Mouse (Mus musculus) left cerebral cortex, postnatal 14 days (tissue): ENCODE results near the gene Hipk1. TPM values are rescaled to one million over a fixed set of nuclear protein-coding genes. Genes with fewer than 3 reads are reported as not detected.
"Not testable (repeated sequence)": the region's sequence is repeated elsewhere in the genome, so short reads cannot be mapped to it uniquely, and the experiment has no call there.

ENCODE experiments used
- DNase-seq, 2 experiments: peaks; one replicate each; pipeline ENCODE4 v3.0.0; 2021 to 2022; ENCODE audit warnings: low spot score in 2 of 2, mixed read lengths in 1 of 2
- intact Hi-C: fragments of 180-260 bp; cut with DNase I; formaldehyde crosslinking; loops from one replicate; pipeline ENCODE4 v1.15.1; 2025
- total RNA-seq, 2 experiments: library from RNA; stranded (reverse); gene quantifications; 2 replicates each; pipeline ENCODE4 v1.2.3; 2021

The Hipk1 gene
- total RNA-seq, 2 experiments from 2014 or later: 77.1 to 88.6 TPM

DNA sequence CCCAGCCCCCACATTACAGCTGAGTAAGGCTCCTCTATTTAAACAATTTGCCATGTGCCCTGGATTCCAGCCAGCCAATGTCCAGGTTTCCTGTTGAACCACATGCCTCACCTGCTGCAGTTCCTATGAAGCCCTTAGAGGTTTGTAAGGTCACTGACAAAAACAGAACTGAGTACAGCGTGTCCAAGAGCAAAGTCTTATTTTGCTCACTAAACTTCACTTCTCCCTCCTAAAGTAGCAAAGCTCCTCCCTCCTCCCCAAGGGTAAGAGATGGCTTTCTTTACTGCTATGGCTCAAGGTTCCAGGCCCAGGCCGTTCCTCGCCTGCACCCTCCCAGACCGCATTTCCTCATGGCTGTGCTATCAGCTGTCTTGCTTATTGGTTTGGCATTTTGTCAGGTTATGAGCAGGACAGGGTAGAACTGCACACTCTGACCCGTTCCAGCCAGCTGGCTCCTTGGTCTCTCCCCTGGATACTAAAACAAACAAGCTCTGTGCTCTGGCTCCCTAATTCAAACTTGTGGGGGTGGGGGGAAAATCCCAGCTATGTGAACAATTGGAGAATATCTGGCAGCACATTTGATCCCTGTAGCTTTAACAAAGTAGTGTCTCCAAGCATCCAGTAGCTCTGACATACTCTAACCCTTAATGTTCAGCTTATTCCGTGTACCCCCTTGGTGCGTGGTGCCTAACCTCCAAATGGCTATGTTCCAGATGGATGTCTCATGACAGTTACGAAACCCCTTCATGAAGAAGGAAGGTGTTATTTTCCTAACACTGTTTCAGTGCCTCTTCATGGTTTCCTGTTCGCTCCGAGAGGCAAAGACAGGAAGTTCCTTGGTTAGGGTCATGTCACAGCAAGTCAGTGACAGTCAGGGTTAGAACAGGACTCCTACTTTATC, 10.5 kb upstream of the Hipk1 start:
- peak; percentile 54 to 80 for DNase-seq
- intact Hi-C loops: no loop called here

- DNase-seq: no peak
- intact Hi-C loops: no loop called here
These were observed 8.1 kb upstream of the Hipk1 start for GRCm38 (mm10) chr3:103799507-103799906.

GRCm38 (mm10) chr3:103796389-103796788, 5.0 kb upstream of the Hipk1 start:
- intact Hi-C loops: no loop called here
- no peak for DNase-seq

GRCm38 (mm10) chr3:103792566-103792965, 1.2 kb upstream of the Hipk1 start:
- intact Hi-C loops: no loop called here
- no peak for DNase-seq

GRCm38 (mm10) chr3:103792111-103792406, 696 bp upstream of the Hipk1 start:
- DNase-seq, intact Hi-C loops: not testable (repeated sequence)

DNA sequence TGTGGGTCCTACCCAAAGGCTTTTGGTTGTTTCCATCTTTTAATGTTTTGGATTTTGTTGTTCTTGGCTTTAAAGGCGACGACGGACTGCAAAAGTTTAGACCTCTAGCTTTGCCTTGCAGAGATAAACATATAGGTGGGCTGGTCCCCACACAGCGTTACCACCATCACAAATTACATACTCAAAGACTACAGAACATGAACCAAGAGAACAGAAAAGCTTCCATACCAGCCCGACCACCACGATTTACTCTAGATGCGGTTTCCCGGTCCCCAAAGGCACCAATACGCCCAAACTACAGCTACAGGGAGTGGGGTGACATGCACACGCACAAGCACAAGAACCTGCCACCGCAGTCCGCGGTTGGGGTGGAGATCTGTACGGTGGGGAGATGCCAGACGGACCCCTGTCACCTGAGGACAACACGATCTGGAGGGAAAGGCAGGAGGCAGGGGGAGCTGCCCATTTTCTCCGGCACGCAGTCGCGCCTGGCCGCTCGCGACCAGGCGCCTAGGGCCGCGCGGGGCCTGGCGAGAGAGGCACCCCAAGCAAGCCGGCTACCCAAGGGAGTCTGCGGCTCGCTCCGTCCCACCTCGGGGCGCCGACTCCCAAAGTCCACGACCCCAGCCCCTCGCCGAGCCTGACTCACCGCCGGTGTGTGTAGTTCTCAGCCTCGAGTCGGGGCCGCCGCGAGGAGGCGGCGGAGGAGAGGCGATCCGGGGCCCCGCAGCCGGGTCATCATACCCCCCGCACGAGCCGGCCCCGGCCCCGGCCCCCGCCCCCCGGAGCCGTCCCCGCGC, 817 bp downstream of the Hipk1 start:
- intact Hi-C loops: loop anchor here (1.0 kb wide), 1 partner anchor 19 kb away; the partner anchor contains the start of genes Ap4b1, Dclre1b and Gm43064
- peak in 1 of 2 experiments; percentile 24 for DNase-seq

GRCm38 (mm10) chr3:103789891-103790345, 1.4 kb downstream of the Hipk1 start:
- intact Hi-C loops: no loop called here
- DNase-seq: peak in 1 of 2 experiments; percentile 26

DNA sequence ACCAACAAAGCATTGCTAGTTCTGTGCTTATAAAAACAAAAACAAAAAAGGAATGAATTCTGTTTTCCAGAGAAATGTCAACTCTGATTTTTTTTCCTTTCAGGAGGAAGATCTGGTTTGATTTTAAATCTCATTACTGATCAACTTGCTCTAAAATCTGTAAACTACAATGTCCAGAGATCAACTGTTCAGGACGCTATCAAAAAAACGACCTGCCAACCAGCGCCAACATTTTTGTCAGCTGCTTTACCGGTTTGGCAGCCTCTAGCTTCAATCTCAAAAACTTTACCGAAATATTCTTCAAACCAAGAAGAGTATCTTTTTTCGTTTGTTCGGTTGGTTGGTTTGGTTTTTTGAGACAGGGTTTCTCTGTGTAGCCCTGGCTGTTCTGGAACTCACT, 2.3 kb downstream of the Hipk1 start:
- intact Hi-C loops: no loop called here
- DNase-seq: no peak

- no peak for DNase-seq
- intact Hi-C loops: no loop called here
These were observed 4.1 kb downstream of the Hipk1 start for GRCm38 (mm10) chr3:103787225-103787624.

DNA sequence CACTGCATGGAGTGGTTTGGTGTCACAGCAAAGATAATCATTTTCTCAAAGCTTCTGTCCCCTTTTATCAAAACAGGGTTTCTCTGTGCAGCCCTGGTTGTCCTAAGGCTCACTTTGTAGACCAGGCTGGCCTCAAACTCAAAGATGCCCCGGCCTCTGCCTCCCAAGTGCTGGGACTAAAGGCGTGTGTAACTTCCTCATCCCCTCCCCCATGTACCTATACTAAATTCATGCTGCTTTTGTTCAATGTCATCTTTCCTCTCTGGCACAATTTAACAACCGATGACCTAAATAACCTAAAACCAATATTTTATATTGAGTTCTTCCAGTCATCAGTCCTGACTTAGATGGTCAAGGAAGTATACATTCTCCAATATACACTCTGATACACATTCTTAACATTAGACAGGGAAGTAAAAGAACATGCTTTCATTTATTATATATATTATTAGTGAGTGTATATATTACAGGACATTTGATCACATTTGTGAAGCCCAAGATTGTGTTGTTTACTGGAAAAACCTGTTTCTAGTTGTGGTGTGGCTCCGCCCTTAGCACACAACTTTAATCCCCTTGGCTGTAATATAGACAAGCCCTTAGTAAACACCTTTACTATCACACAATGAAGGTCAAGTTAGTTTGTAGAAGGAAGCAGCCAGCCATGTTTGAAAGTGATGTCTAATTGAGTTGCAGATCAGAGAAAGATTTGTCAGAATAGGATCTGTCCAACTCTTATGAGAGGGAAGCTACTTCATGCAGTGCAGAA, 8.3 kb downstream of the Hipk1 start:
- intact Hi-C loops: no loop called here
- no peak for DNase-seq

DNA sequence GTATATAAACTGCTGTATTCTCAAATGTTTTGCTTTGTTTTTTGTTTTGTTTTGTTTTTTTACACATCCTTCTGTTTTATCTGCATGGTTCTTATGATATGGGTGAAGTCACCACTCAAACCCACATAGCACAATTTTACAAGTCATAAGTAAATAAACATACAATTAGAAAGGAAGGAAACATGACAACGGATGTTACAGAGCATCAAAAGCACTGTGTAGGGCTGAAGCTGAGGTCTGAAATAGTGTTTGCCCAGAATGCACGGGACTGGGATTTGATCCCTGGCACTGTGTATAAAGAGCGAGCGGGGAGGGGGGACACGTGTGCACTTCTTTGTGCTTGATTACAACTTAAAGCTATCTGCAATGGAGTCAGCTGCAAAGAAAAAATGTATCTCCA, 10.6 kb downstream of the Hipk1 start:
- intact Hi-C loops: no loop called here
- DNase-seq: no peak

DNA sequence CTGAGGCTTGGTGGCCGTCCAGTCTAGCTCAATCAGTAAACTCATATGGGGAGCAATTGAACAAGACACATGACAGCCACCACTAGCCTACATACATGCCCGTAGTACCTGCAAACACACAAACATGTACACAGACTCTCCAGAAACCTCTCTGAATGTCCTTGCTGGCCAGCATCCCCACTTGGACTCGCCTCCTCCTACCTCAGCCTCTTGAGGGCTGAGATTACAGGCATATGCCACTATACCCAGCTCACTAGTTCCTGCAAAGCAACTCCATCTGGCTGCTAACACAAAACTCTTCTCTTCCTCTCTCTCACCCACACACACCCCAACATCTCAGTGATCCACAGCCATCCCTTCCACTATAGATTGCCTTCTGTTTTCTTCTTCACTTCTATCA, 11.1 kb downstream of the Hipk1 start:
- no peak for DNase-seq

DNA sequence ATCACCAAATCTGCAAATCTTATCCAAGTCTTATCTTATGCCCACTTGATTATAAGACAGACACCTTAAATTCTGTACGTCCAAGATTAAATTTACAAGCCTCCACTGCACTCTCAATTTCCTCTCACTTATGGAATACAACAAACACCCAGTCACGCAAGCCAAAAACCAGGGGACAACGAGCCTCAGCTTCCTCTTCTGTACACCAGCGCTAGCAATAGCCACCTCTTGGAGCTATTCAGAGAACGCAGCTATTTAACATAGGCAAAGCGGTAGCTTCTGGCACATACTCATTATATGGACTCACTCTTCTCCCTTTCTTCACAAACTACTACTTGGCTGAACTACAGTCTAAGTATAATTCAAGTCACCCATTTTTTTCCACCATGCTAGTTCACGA, 12.2 kb downstream of the Hipk1 start:
- no peak for DNase-seq
- intact Hi-C loops: no loop called here

More for the DNA sequence above, 11.1 kb downstream of the Hipk1 start:
- intact Hi-C loops: no loop called here

DNA sequence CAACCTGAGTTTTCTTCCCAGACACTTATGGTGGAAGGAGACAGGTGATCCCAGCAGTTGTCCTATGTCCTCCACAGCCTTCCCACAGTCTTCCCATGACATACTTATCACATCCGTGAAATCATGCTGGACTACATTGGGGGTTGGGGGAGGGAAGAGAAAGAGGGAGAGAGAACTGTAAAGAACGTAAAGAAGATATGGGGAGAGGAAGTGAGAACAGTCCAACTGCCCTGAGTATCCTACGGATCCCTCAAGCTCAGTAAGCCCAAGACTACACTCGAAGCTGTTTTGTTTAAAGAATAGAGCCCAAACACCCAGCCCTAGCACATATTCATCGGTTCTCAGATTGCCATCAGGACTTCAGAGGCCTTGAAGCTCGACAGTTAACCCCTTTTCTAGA, 12.7 kb downstream of the Hipk1 start:
- intact Hi-C loops: no loop called here
- no peak for DNase-seq

DNA sequence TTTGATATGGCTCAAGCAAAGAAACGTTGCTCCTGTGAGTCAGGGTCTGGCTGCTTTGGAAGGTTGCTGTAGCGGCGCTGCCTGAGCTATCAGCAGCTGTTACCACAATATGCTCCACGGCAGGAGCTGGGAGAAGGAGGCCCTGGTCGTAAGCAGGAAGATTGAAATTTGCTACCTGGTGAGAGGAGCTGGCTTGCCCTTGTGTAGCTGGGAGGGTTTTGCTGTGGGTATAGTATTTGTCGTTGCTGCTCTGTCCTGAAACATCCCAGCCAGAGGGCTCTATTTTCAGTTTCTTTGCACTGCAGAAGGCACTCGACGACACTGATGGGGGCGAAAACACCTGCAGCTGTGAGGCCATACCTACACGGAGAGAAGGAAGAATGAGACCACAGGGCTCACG, 13.4 kb downstream of the Hipk1 start:
- peak in 1 of 2 experiments; percentile 22 for DNase-seq
- intact Hi-C loops: no loop called here

DNA sequence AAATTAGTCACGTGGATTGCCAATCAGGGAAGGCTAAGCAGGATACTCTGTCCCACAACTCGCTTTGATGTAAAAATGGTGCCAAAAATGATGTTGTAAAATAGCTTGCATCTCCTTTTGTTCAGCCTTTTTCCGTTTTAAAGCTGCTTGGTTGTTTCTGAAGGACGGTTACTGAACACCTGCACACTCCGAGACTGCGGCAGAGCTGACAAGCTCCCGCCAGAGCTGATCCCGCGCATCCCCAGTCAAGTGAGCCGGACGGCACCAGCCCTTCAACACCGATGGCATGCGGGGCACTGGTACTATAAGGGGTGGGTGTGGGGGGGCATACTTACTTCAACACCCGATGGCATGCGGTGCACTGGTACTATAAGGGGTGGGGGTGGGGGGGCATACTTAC, 17.4 kb downstream of the Hipk1 start:
- intact Hi-C loops: no loop called here
- DNase-seq: no peak

GRCm38 (mm10) chr3:103773508-103773907, 17.9 kb downstream of the Hipk1 start:
- no peak for DNase-seq
- intact Hi-C loops: no loop called here

DNA sequence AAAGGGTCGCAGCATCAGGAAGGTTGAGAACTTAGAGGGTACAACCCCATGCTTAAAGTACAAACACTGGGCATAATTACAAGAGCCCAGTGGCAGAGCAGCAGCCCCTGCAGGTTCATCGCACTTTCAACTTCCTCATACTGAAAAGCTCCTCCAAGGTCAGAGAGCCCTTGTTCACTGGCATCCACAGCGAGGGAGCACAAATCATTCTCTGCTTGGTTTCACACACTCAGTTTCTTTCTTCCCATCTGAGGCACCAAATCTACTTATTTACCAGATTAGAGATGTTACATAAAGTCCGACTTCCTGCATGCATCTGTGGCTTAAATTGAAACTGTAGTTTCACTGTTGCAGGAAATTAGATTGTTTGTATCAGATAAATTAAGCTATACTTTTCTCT, 18.5 kb downstream of the Hipk1 start:
- DNase-seq: no peak
- intact Hi-C loops: no loop called here

- peak; percentile 15 to 28 for DNase-seq
- intact Hi-C loops: no loop called here
These were observed 19.7 kb downstream of the Hipk1 start for GRCm38 (mm10) chr3:103771531-103772130.
